Mouse (Mus musculus) liver, postnatal 0 days (tissue): Measurements from ENCODE around the gene Gm7075.

Source experiments
- CTCF ChIP-seq: sonication (generic); IDR thresholded peaks from 2 replicates; pipeline ENCODE4 v1.5.1; 2016; ENCODE audit warnings: antibody characterized with exemption, low read depth
- EP300 ChIP-seq: IDR thresholded peaks from 2 replicates; pipeline ENCODE4 v1.6.1; 2016; ENCODE audit warnings: antibody characterized with exemption, low read depth, mild to moderate bottlenecking

GRCm38 (mm10) chr10:63378948-63379680 is 42.5 kb downstream of the Gm7075 start:
- TF ChIP-seq CTCF (no peak), EP300 (no peak)
